Mouse (Mus musculus): ENCODE results near the gene Tanc1.

Tanc1 gene

DNA sequence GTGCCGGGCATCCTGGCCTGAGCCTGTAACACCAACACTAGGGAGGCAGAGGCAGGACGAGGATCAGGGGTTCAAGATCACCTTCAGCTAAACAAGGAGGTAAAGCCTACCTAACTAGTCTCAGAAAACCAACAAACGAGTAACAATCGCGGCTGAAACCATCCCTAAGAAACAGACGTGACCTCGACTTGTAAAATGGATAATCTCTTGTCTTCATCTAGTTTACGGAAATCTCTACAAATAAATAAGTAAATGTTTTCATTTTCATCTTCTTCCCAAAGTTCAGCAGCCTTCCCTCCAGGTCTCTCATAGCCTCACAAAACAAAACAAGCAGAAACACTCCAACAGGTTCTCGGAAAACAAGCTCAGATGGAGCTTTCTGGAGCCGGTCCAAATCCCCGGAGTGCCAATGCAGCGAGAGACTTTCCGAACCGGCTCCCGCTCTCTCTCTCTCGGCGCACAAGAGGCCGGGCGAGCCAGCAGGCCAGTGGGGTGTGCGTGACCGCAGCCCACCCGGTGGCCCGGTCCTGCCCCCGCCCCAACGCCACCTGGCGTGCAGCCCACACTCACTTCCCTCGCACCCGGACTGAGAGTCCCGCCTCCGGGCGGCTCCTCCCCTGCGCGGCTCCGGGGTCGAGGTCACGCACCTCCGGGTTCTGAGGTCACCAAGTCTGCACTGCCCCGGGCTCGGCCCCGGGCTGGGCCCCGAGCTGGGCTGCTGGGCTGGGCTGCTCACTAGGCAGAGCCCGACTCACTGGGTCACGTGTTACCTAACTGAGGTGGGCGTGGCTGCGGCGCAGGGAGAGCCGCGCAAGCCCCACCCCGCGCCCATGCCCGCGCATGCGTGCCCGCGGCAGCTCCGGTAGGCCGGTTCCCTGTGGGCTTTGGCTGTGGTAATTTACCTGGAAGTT, 270.2 kb downstream of the Tanc1 start, which contains the start of gene Wdsub1:
Gene Wdsub1 (minus strand): TSS at position 761 of the 911 bp plus-strand sequence.
- peak; percentile 80 for DNase-seq (ENCODE audit: low read depth, low spot score)

- DNase-seq (ENCODE audit: low read depth, low spot score): no peak
Measured at GRCm38 (mm10) chr2:59882742-59883281, 271.0 kb downstream of the Tanc1 start.

DNA sequence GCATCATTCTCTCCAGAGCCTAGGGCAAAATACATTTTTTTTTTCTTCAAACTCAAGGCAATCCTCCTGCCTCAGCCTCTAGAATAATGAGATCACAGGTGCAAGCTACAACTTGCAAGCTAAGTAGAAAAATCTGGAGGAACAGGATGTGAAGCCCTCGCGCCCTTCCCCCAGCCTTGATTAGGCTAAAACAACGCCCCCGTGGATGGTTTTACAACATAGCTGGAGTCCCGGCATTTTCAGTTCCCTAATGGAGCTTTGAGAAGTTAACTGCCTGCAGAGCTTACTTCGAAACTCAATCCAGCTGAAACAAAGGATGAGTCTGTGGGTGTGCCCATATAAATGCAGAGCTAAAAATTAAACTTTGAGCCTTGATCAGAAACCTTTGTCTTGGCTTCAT, 277.9 kb downstream of the Tanc1 start:
- no peak for DNase-seq (ENCODE audit: low read depth, low spot score)

All from retina, postnatal 7 days (tissue).